Mouse (Mus musculus): Measurements from ENCODE around the gene Gm6482.
"Not testable (repeated sequence)": the region's sequence is repeated elsewhere in the genome, so short reads cannot be mapped to it uniquely, and the experiment has no call there.

The Gm6482 gene

DNA sequence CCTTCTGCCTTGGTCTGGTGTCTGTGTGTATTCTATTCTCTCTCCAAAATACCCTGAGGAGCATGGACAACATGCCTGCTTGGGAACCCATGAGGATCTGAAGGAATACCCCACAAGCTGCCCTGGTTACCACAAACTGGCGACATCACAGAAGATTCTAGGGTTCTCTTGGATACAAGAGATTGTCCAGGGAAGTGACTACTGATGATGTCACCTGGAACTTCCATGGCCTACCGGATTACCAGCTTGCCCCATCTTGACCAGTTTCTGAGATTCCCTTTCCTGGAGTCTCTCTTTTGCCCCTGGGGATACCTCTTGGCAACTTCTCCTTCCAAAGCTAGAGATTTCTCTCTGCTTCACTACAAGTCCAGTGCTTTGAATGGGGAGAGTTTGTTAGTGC, at the start of gene Gm6482:
Gm6482 (minus strand) TSS at position 101 of the 400 bp plus-strand sequence.
- not testable (repeated sequence) for DNase-seq

DNA sequence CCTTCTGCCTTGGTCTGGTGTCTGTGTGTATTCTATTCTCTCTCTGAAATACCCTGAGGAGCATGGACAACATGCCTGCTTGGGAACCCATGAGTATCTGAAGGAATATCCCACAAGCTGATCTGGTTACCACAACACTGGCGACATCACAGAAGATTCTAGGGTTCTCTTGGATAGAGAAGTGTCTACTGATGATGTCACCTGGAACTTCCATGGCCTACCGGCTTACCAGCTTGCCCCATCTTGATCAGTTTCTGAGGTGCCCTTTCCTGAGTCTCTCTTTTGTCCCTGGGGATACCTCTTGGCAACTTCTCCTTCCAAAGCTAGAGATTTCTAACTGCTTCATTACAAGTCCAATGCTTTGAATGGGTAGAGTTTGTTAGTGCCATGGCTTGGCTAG, 45.3 kb upstream of the Gm6482 start, which contains the start of gene Gm7954:
Gm7954 (minus strand) TSS at position 101 of the 400 bp plus-strand sequence.
- DNase-seq, result not testable (repeated sequence)

DNA sequence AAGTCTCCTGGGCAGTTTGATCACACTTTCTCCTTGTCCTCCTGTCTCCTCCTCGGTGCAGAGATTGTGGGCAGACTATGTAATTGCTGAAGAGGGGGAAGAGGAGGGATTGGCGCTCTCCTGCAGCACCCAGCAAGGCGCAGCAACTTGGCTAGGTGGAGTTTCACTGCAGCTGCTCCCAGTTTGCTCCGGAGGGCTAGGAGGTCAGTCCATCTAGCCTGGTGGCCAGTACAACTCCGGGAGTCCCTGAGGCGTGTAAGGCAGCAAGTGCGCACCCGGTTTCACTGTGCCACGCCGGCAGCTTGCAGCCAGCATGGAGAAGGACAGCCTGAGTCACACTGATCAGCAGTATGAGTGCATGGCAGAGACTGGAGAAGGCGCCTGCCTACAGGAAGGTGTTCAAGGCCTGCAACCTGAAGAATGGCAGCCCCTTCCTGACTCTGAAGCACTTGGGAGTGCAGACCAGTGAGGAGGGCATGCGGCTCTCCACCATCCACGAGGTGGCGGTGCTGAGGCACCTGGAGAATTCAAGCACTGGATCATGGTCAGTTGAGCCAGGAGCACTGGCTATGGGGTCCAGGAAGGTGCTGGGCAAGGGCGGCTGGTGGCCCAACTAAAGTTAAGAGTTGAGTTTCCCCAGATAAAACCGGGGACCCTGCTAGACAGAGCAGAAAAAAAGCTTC, 17.5 kb upstream of the Gm6482 start:
- not testable (repeated sequence) for DNase-seq

GRCm38 (mm10) chr14:41424694-41425093, 16.6 kb upstream of the Gm6482 start:
- DNase-seq, result not testable (repeated sequence)

- not testable (repeated sequence) for DNase-seq
Observed at GRCm38 (mm10) chr14:41386279-41386678, 21.8 kb downstream of the Gm6482 start, which contains the start of gene Gm7945. Gm7945 (minus strand) TSS chr14:41386379.
